Mouse (Mus musculus): ENCODE measurements around the gene Klhdc3.

Gene Klhdc3

GRCm38 (mm10) chr17:46651755-46652547, 28.8 kb downstream of the Klhdc3 start:
- DNase-seq, result no peak

DNA sequence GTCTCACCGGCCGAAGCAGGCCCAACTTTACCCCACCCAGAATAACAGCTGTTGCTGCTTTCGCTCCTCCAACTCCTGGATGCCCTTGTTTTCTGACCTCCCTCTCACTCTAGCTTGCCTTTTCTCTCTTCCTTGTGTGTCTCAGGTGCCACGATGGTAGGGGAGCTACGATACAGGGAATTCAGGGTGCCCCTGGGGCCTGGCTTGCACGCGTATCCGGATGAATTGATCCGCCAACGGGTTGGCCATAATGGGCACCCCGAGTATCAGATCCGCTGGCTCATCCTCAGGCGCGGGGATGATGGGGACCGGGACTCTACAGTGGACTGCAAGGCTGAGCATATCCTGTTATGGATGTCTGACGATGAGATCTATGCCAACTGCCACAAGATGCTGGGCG, 29.4 kb downstream of the Klhdc3 start:
- DNase-seq, result no peak

- peak; percentile 72 to 76 for DNase-seq
Measured at GRCm38 (mm10) chr17:46650232-46651031, 30.3 kb downstream of the Klhdc3 start, which contains the start of gene Cul7. TSS of gene Cul7 (plus strand) at chr17:46650337.

GRCm38 (mm10) chr17:46649811-46650210, 30.9 kb downstream of the Klhdc3 start:
- DNase-seq, result no peak

DNA sequence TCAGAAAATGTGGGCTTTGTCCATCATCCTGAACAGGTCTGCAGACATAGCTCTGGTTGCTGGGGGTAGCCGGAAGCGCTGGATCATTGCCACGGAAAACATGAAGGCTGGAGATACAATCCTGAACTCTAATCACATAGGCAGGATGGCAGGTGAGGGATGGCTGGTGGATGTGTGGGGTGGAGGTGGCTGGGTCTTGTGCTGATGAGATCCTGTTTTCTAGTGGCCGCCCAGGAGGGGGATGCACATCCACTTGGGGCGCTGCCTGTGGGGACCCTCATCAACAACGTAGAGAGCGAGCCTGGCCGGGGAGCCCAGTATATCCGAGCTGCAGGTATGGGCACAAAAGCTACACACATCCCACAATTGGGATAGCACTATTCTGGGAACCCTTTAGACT, 32.3 kb downstream of the Klhdc3 start:
- DNase-seq, result no peak

DNA sequence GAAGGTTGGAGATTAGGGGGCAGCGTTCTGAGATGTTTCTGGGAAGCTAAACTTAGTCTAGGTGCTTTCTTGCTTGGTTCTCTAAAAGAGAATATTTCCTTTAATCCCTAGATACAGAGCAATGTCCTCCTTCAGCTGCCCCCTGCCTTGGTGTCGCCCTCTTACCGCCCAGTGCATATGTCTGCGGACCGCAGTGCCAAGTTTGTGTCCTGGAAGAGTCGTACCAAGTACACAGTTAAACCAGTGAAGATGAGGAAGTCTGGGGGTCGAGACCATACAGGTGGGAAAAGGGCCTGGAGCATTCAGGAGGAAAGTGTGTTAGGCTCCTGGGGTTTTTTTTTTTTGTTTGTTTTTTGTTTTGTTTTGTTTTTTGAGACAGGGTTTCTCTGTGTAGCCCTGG, 33.4 kb downstream of the Klhdc3 start:
- no peak for DNase-seq

DNA sequence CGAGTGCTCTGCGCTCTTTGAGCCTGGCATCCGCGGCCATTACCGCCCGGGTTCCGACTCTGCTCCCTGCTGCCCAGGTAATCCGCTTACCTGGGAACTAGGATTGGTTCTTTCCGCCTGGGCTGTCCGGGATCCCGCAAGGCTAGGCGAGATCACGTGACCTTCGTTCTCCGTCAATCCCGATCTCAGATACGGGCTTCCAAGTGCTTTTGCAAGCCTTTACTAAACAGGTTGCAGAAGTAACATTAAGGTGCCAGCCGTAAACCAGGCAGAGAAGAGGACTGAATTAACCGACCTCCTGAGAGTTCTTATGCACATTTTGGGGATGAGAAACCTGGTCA, 34.4 kb downstream of the Klhdc3 start:
- no peak for DNase-seq

DNA sequence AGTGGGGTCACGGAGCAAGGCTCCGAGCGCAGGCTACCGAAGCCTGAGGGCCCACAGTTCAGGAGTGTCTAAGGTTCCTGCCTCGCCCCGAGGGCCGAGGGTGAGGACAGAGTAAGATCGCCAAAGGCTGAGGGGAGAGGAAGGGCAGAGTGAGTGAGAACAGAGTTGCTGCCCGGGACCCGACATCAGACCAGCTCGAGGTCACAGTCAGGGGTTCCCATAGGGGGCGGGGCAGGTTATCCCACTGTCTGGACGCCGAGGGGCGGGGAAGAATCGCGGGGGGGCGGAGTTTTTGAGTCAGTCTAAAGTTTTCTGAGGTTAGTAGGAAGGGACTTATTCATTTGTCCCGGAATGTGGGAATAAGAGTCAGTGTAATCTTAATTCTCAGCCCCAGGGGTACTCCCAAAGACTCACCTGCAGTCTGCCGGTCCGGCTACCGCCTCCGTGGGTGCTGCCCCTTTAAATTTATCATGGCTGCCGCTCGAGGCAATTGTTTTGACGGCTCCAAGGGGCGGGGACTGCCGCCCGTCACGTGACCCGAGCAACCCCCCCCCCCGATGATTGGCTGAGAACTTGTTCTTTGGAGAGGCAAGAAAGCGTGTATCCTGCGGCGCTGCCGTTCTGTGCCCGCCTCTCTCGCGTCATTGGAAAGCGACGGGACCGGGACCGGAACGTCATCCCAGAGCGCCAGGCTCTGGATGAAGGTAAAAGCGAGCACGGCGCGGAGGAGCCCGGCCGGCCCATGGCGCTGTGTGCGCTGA, 35.0 kb downstream of the Klhdc3 start, which contains the start of the genes Klc4 and Mrpl2:
Gene Klc4, minus strand, starts transcription at position 462 of the 761 bp plus-strand sequence.
Gene Mrpl2, plus strand, starts transcription at position 669 of the 761 bp plus-strand sequence.
- peak; percentile 97 to 98 for DNase-seq

- peak in 1 of 2 experiments; percentile 18 for DNase-seq
Measured at GRCm38 (mm10) chr17:46644916-46645475, 35.7 kb downstream of the Klhdc3 start.

DNA sequence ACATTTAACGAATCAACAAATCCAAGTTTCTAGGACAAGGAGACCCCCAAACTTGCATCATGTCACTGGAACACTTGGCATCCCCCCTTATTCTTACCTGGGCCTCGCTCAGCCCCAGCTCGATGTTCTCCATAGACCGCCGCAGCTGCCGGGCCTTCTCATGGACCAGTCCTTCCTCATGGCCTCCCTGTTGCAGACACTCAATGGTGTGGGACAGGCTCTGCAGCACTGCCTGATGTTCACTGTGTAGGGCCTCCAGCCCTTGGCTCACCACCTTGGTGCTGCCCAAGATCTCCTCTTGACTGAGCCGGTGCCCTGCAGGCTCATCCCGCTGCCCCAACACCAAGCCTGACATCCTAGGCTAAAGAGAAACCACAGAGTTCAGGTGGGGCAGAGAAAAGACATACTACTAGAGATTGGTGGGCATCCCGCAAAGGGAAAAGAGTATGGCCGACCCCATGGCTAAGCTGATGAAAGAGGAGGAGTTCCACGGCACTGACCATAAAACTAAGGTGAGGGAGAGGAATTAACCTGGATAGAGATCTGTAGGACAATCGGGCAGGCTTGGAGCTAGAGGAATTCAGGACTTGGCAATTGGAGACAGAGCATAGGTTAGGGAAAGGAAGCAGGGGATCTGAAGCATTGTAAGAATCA, 36.4 kb downstream of the Klhdc3 start:
- no peak for DNase-seq

DNA sequence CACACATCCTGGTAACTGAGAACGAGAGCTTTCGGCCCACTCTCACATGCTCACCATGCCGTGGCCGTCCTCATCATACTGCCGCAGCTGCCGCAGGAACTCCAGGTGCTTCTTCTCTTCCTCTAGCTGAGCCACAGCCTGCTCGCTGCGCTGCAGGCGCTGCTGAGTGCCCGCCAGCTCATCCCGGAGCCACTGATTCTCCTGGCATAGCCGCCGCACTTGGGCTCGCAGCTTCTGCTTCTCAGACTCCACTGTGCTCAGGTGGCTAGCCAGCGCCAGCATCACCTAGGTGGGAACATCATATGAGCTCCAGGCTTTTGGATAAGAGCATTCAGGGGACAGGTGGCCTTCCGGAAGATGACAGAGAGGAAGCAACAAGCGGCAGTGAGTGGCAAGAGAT, 38.7 kb downstream of the Klhdc3 start:
- no peak for DNase-seq

DNA sequence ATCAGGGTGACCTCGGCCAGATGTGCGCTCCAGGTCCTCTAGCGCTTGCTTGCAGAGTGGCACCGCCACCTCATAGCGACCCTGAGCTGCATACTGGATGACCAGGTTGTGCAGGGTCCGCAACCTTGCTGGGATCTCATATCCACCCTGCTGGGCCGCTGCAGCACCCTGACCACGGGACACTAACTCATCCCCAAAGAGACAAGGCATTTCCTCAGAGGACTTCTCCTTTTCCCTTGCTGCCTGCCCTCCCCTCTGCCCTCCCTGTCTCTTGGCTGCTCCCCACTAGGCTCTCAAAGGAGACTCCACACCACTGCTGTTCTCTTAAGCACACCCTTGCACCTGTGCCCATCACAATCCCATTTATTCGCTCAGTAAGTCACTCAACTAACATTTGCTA, 40.8 kb downstream of the Klhdc3 start:
- no peak for DNase-seq

GRCm38 (mm10) chr17:46636831-46637523, 43.7 kb downstream of the Klhdc3 start:
- DNase-seq, result peak in 1 of 2 experiments; percentile 30

- DNase-seq, result peak in 1 of 2 experiments; percentile 20
Measured at GRCm38 (mm10) chr17:46629685-46630441, 50.9 kb downstream of the Klhdc3 start.

- no peak for DNase-seq
Measured at GRCm38 (mm10) chr17:46628791-46629684, 51.7 kb downstream of the Klhdc3 start, which contains the start of gene Ptk7. TSS of gene Ptk7 (minus strand) at chr17:46629504.

GRCm38 (mm10) chr17:46628471-46628790, 52.3 kb downstream of the Klhdc3 start:
- DNase-seq, result no peak

DNA sequence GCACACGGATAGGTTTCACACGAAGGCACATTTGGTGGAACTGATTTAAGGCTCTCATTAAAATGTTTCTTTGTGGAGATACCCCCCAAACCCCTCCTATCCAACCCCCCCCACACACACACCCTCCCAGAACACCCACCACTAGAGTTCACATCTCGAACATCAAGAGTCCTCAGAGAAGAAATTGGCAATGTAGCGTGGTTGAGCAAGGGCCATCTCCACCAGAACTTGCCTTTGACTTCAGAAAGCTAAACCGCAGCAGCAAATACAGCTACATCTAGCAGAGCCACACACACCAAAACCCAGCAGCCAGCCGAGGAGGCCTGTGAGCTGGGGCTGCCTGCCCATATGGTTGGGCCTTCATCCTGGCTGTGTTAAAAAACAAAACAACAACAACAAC, 53.3 kb downstream of the Klhdc3 start:
- no peak for DNase-seq

GRCm38 (mm10) chr17:46624598-46624997, 56.1 kb downstream of the Klhdc3 start:
- DNase-seq, result no peak

Measured in spleen, adult 18-20 months (tissue).